Comparison of ENCODE assay signal across 1 mouse cellular context in the genomic region with DNA sequence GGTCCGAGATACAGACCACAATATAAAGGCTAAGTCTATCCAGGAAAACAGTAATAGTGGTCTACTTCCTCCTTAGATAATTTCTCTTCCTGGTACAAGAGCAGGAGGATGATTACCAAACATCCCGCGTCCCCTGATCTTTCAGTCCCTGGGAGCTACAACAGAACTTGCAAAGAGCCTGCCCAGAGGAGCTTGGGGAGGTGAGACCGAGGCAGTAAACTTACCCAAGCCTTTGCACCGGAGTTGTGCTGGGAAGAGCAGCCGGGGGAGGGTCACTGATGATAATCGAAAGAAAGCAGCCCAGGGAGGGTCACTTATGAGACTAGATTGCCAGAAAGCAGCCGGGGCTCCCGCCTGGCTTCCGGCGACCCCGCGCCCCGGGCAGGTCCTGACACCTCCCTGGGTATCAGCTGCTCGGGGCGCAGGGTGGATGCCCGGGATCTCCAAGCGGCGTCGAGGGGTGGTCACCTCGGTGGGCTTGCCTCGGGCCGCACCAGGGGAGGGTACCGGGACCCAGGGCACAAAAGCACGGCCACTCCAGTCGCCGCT.
TF ChIP-seq lines count a peak whose summit lies in the region.

No protein-coding gene starts in this region.

TF ChIP-seq in MEL, 35 proteins besides CTCF, POLR2A, EP300 and RAD21 (continued from another document):
- 0 out of 2 replicates have a peak, but pooled peaks have one; percentile 49 for TF ChIP-seq UBTF (IDR thresholded peaks at IDR 0.05; ENCODE audit: borderline replicate concordance, insufficient read depth, low read depth, low read length)
- TF ChIP-seq MXI1 (IDR thresholded peaks at IDR 0.05; ENCODE audit: low read depth, low read length), result peak; percentile 57; the same call in 1 of the 2 replicates
- TF ChIP-seq NRF1 (IDR thresholded peaks at IDR 0.05; ENCODE audit: insufficient read depth, low read depth, low read length, poor library complexity, severe bottlenecking), result no peak
- peak; percentile 53 for TF ChIP-seq SIN3A (IDR thresholded peaks at IDR 0.05; ENCODE audit: low read length)
- no peak for TF ChIP-seq ZC3H11A (IDR thresholded peaks at IDR 0.05; ENCODE audit: low read depth, low read length)
- no peak for TF ChIP-seq USF1 (IDR thresholded peaks at IDR 0.05; ENCODE audit: low read depth, low read length)
- TF ChIP-seq GATA1 (IDR thresholded peaks at IDR 0.05; ENCODE audit: low read depth, low read length), result peak; percentile 36; the same call in 1 of the 2 replicates
- peak; percentile 78 for TF ChIP-seq ELF1 (IDR thresholded peaks at IDR 0.05; ENCODE audit: low read depth, low read length)
- no peak for TF ChIP-seq POLR2AphosphoS5 (IDR thresholded peaks at IDR 0.05; ENCODE audit: borderline replicate concordance, low read depth, low read length)
- no peak for TF ChIP-seq ZNF384 (IDR thresholded peaks at IDR 0.05; ENCODE audit: low read depth, low read length)
- TF ChIP-seq USF2 (IDR thresholded peaks at IDR 0.05; ENCODE audit: borderline replicate concordance in 1 of 2, insufficient read depth in 1 of 2, low read depth in 1 of 2, low read length in 2 of 2), result no peak
- no peak for TF ChIP-seq POLR2AphosphoS2 (IDR thresholded peaks at IDR 0.05; ENCODE audit: low read length)
- no peak for TF ChIP-seq MAFK (IDR thresholded peaks at IDR 0.05; ENCODE audit: borderline replicate concordance, low read depth, low read length)
- TF ChIP-seq BHLHE40 (IDR thresholded peaks at IDR 0.05; ENCODE audit: borderline replicate concordance, low read depth, low read length), result no peak
- TF ChIP-seq MAX (IDR thresholded peaks at IDR 0.05; ENCODE audit: low read length), result no peak
- 0 out of 2 replicates have a peak, but pooled peaks have one; percentile 45 for TF ChIP-seq ETS1 (IDR thresholded peaks at IDR 0.05; ENCODE audit: low read depth, low read length)
- TF ChIP-seq JUND (IDR thresholded peaks at IDR 0.05; ENCODE audit: low read depth, low read length), result no peak
- no peak for TF ChIP-seq MAZ (IDR thresholded peaks at IDR 0.05; ENCODE audit: low read depth, low read length)
- no peak; the same call in 1 of the 2 replicates for TF ChIP-seq TCF12 (IDR thresholded peaks at IDR 0.05; ENCODE audit: low read depth, low read length)
- TF ChIP-seq NELFE (IDR thresholded peaks at IDR 0.05; ENCODE audit: low read depth, low read length), result no peak
- no peak for TF ChIP-seq TAL1 (IDR thresholded peaks at IDR 0.05; ENCODE audit: low read length)
- no peak for TF ChIP-seq CHD2 (IDR thresholded peaks at IDR 0.05; ENCODE audit: low read length)
- TF ChIP-seq HCFC1 (IDR thresholded peaks at IDR 0.05; ENCODE audit: low read depth, low read length), result 0 out of 2 replicates have a peak, but pooled peaks have one; percentile 52
- 0 out of 2 replicates have a peak, but pooled peaks have one; percentile 46 for TF ChIP-seq MYC (IDR thresholded peaks at IDR 0.05; ENCODE audit: low read depth, low read length)
